Mouse (Mus musculus): Measurements from ENCODE around the gene Olfr1385. TPM values are rescaled to one million over a fixed set of nuclear protein-coding genes. Genes with fewer than 3 reads are reported as not detected.
"Not testable (repeated sequence)": the region's sequence is repeated elsewhere in the genome, so short reads cannot be mapped to it uniquely, and the experiment has no call there.

Gene Olfr1385
- polyA plus RNA-seq, 1 experiment from 2014 or later, result not detected

GRCm38 (mm10) chr11:49543149-49543548, 54.3 kb downstream of the Olfr1385 start, which contains the start of gene Olfr1381:
Olfr1381 (plus strand) TSS chr11:49543449.
- not testable (repeated sequence) for H3K4me1 ChIP-seq (ENCODE audit: control insufficient read depth, insufficient read depth, low read length); H3K27me3 ChIP-seq (ENCODE audit: control insufficient read depth, insufficient read depth, low read length); ATAC-seq (ENCODE audit: insufficient read depth, low FRiP score, low TSS enrichment); H3K9ac ChIP-seq (ENCODE audit: low read length); H3K4me2 ChIP-seq (ENCODE audit: low read depth); H3K9me3 ChIP-seq (ENCODE audit: control insufficient read depth, low read length); H3K27ac ChIP-seq (ENCODE audit: low read depth, low read length); H3K4me3 ChIP-seq (ENCODE audit: low read depth, low read length); DNase-seq (ENCODE audit: low spot score); H3K36me3 ChIP-seq (ENCODE audit: control insufficient read depth, insufficient read depth, low read length)
- WGBS, result 65% methylated on average over 3 of the region's 3 CpGs

Other genes with a start within 250 kb of the Olfr1385 start
- 28.6 and 33.2 TPM in 2 replicates for gene Mgat1, start 244.9 kb upstream of the Olfr1385 start, polyA plus RNA-seq (2014; fragmentation: Nextera tagmentation; extraction: Ambion mirVana)
- gene Olfr1393, start 210.8 kb upstream of the Olfr1385 start, polyA plus RNA-seq (2014; fragmentation: Nextera tagmentation; extraction: Ambion mirVana), result 0.08 and 0.12 TPM in 2 replicates
- not detected in 2 replicates for gene Olfr1392, start 203.8 kb upstream of the Olfr1385 start, polyA plus RNA-seq (2014; fragmentation: Nextera tagmentation; extraction: Ambion mirVana)
- gene Olfr10, start 184.3 kb upstream of the Olfr1385 start, polyA plus RNA-seq (2014; fragmentation: Nextera tagmentation; extraction: Ambion mirVana), result not detected in 2 replicates
- gene Olfr1391, start 166.3 kb upstream of the Olfr1385 start, polyA plus RNA-seq (2014; fragmentation: Nextera tagmentation; extraction: Ambion mirVana), result not detected in 2 replicates
- gene Olfr1390, start 153.9 kb upstream of the Olfr1385 start, polyA plus RNA-seq (2014; fragmentation: Nextera tagmentation; extraction: Ambion mirVana), result not detected in 2 replicates
- not detected in 2 replicates for gene Olfr1389, start 66.0 kb upstream of the Olfr1385 start, polyA plus RNA-seq (2014; fragmentation: Nextera tagmentation; extraction: Ambion mirVana)
- gene Olfr1388, start 52.4 kb upstream of the Olfr1385 start, polyA plus RNA-seq (2014; fragmentation: Nextera tagmentation; extraction: Ambion mirVana), result 0.08 TPM in 1 of 2 replicates, not detected in the other
- not detected in 2 replicates for gene Olfr1387, start 33.7 kb upstream of the Olfr1385 start, polyA plus RNA-seq (2014; fragmentation: Nextera tagmentation; extraction: Ambion mirVana)
- not detected in 2 replicates for gene Olfr1386, start 24.0 kb upstream of the Olfr1385 start, polyA plus RNA-seq (2014; fragmentation: Nextera tagmentation; extraction: Ambion mirVana)
- not detected in 2 replicates for gene Olfr1384, start 17.7 kb downstream of the Olfr1385 start, polyA plus RNA-seq (2014; fragmentation: Nextera tagmentation; extraction: Ambion mirVana)
- gene Olfr1383, start 30.6 kb downstream of the Olfr1385 start, polyA plus RNA-seq (2014; fragmentation: Nextera tagmentation; extraction: Ambion mirVana), result not detected in 2 replicates
- gene Olfr1382, start 39.2 kb downstream of the Olfr1385 start, polyA plus RNA-seq (2014; fragmentation: Nextera tagmentation; extraction: Ambion mirVana), result not detected in 2 replicates
- gene Olfr1381, start 54.4 kb downstream of the Olfr1385 start, polyA plus RNA-seq (2014; fragmentation: Nextera tagmentation; extraction: Ambion mirVana), result not detected in 2 replicates
- not detected in 2 replicates for gene Olfr1380, start 67.8 kb downstream of the Olfr1385 start, polyA plus RNA-seq (2014; fragmentation: Nextera tagmentation; extraction: Ambion mirVana)
- 4.9 TPM in 2 replicates for gene Flt4, start 120.2 kb downstream of the Olfr1385 start, polyA plus RNA-seq (2014; fragmentation: Nextera tagmentation; extraction: Ambion mirVana)
- gene Scgb3a1, start 174.5 kb downstream of the Olfr1385 start, polyA plus RNA-seq (2014; fragmentation: Nextera tagmentation; extraction: Ambion mirVana), result not detected in 2 replicates
- gene Cnot6, start 223.7 kb downstream of the Olfr1385 start, polyA plus RNA-seq (2014; fragmentation: Nextera tagmentation; extraction: Ambion mirVana), result 53.9 and 60.2 TPM in 2 replicates

Measured in neural tube, embryonic 11.5 days (tissue).